Mouse (Mus musculus) midbrain, postnatal 0 days (tissue): ENCODE results near the gene Rhcg. TPM values are rescaled to one million over a fixed set of nuclear protein-coding genes. Genes with fewer than 3 reads are reported as not detected.

ENCODE experiments used
- ATAC-seq: fragments of 200-750 bp; cut with Nextera tagmentation; 2 replicates; pipeline ENCODE4 v1.8.0; 2017; ENCODE audit warnings: moderate number of reproducible peaks, mild to moderate bottlenecking, moderate TSS enrichment, moderate library complexity; ENCODE audit not compliant: low FRiP score
- DNase-seq: peaks from one replicate; pipeline ENCODE4 v3.0.0-alpha.2; 2015; ENCODE audit warnings: low spot score
- H3K27ac ChIP-seq: fragments of 300-500 bp; sonication (generic); 2 replicates; pipeline ENCODE4 v1.5.1; 2014; ENCODE audit warnings: low read depth, mild to moderate bottlenecking, low read length, mixed read lengths
- H3K27me3 ChIP-seq: fragments of 300-500 bp; sonication (generic); 2 replicates; pipeline ENCODE4 v1.6.1; 2014; ENCODE audit warnings: low read length, control low read depth, mixed read lengths; ENCODE audit not compliant: insufficient read depth
- H3K36me3 ChIP-seq: fragments of 300-500 bp; sonication (generic); 2 replicates; pipeline ENCODE4 v1.6.1; 2014; ENCODE audit warnings: low read length, control low read depth, mixed read lengths; ENCODE audit not compliant: insufficient read depth
- H3K4me1 ChIP-seq: fragments of 300-500 bp; sonication (generic); 2 replicates; pipeline ENCODE4 v1.6.1; 2014; ENCODE audit warnings: mild to moderate bottlenecking, control low read depth, antibody characterized with exemption, low read length, mixed read lengths; ENCODE audit not compliant: insufficient read depth
- H3K4me2 ChIP-seq: fragments of 300-500 bp; sonication (generic); 2 replicates; pipeline ENCODE4 v1.6.1; 2014; ENCODE audit warnings: low read depth, mild to moderate bottlenecking, low read length, mixed read lengths; ENCODE audit not compliant: poor library complexity, severe bottlenecking
- H3K4me3 ChIP-seq: fragments of 300-500 bp; sonication (generic); 2 replicates; pipeline ENCODE4 v1.5.1; 2014; ENCODE audit warnings: low read depth, mild to moderate bottlenecking, low read length, moderate library complexity
- H3K9ac ChIP-seq: fragments of 300-500 bp; sonication (generic); replicated peaks from 2 replicates; pipeline ENCODE4 v1.6.1; 2014; ENCODE audit warnings: mild to moderate bottlenecking, low read length, moderate library complexity, mixed read lengths; ENCODE audit not compliant: poor library complexity, severe bottlenecking
- H3K9me3 ChIP-seq: fragments of 300-500 bp; sonication (generic); 2 replicates; pipeline ENCODE4 v1.6.1; 2016; ENCODE audit warnings: low read length, control low read depth
- CTCF ChIP-seq: IDR thresholded peaks from 2 replicates; pipeline ENCODE4 v1.5.1; 2016; ENCODE audit warnings: antibody characterized with exemption, mild to moderate bottlenecking
- WGBS: fragments of 180-500 bp; shearing (Covaris S2); extraction: QIAGEN DNeasy Blood & Tissue Kit; methylation state at CpG from one replicate; pipeline ENCODE4 v1.1.7; 2014; 5-methylcytosine and 5-hydroxymethylcytosine counted together
- polyA plus RNA-seq: library from polyadenylated mRNA; unstranded; fragments of >200 nt; fragmentation: Nextera tagmentation; extraction: Ambion mirVana; gene quantifications from 2 replicates; pipeline ENCODE4 v1.2.1, GENCODE M21; 2015
- total RNA-seq: library from RNA; depleted of rRNA; stranded (reverse); fragments of >200 nt; gene quantifications from 2 replicates; pipeline ENCODE4 v1.2.3, GENCODE M21; 2014; rRNA removed

Gene Rhcg
- total and polyA plus RNA-seq, 2 experiments from 2014 or later: 2.2 to 4.8 TPM

- Histone ChIP-seq H3K4me1 (peaks cover 5% of the 10 kb centered on the region; the same call in 1 of the 2 replicates), H3K4me3 (no peak overlapping the region), H3K4me2 (peak overlapping the region; percentile 49; the same call in 1 of the 2 replicates), H3K27me3 (peaks cover 30% of the 10 kb centered on the region), H3K27ac (peak overlapping the region; percentile 70; the same call in 1 of the 2 replicates), H3K36me3 (no peaks in the 10 kb centered on the region), H3K9me3 (no peaks in the 10 kb centered on the region), H3K9ac (no peak overlapping the region)
- DNase-seq (no peak), ATAC-seq (no peak)
- 15% methylated on average over 37 of the region's 37 CpGs for whole genome bisulfite sequencing
- no peak for TF ChIP-seq CTCF
Measured at GRCm38 (mm10) chr7:79544281-79545065, 73.0 kb downstream of the Rhcg start.

Other genes starting within 250 kb of the Rhcg start
- 7.4 and 8.4 TPM in 2 replicates for gene Rlbp1, start 230.6 kb downstream of the Rhcg start, total RNA-seq
- 7.4 and 10.6 TPM in 2 replicates for gene Rlbp1, start 230.6 kb downstream of the Rhcg start, polyA plus RNA-seq
- 1.2 and 4.4 TPM in 2 replicates for gene Fanci, start 225.7 kb downstream of the Rhcg start, total RNA-seq
- 0.66 and 1.1 TPM in 2 replicates for gene Fanci, start 225.7 kb downstream of the Rhcg start, polyA plus RNA-seq
- 46.5 and 49.4 TPM in 2 replicates for gene Polg, start 151.3 kb downstream of the Rhcg start, total RNA-seq
- gene Polg, start 151.3 kb downstream of the Rhcg start, polyA plus RNA-seq: 16.9 and 18.6 TPM in 2 replicates
- 1.2 and 3.4 TPM in 2 replicates for gene Ticrr, start 42.5 kb upstream of the Rhcg start, total RNA-seq
- 0.85 and 1.0 TPM in 2 replicates for gene Ticrr, start 42.5 kb upstream of the Rhcg start, polyA plus RNA-seq
- 5.5 and 5.6 TPM in 2 replicates for gene Kif7, start 98.1 kb upstream of the Rhcg start, total RNA-seq
- gene Kif7, start 98.1 kb upstream of the Rhcg start, polyA plus RNA-seq: 1.5 and 1.7 TPM in 2 replicates
- 0.14 and 0.44 TPM in 2 replicates for gene Plin1, start 115.2 kb upstream of the Rhcg start, total RNA-seq
- gene Plin1, start 115.2 kb upstream of the Rhcg start, polyA plus RNA-seq: 0.23 and 0.33 TPM in 2 replicates
- gene Pex11a, start 125.5 kb upstream of the Rhcg start, total RNA-seq: 3.4 and 3.6 TPM in 2 replicates
- 11.9 and 12.3 TPM in 2 replicates for gene Pex11a, start 125.5 kb upstream of the Rhcg start, polyA plus RNA-seq
- 0.19 and 0.27 TPM in 2 replicates for gene Wdr93, start 125.5 kb upstream of the Rhcg start, total RNA-seq
- gene Wdr93, start 125.5 kb upstream of the Rhcg start, polyA plus RNA-seq: 0.32 TPM in 1 of 2 replicates, not detected in the other
- 0.27 TPM in 1 of 2 replicates, not detected in the other for gene Mesp1, start 176.1 kb upstream of the Rhcg start, total RNA-seq
- gene Mesp1, start 176.1 kb upstream of the Rhcg start, polyA plus RNA-seq: 0.69 and 0.86 TPM in 2 replicates
- 0.52 and 0.88 TPM in 2 replicates for gene Mesp2, start 193.1 kb upstream of the Rhcg start, total RNA-seq
- 1.4 and 1.5 TPM in 2 replicates for gene Mesp2, start 193.1 kb upstream of the Rhcg start, polyA plus RNA-seq
- 6.4 and 11.2 TPM in 2 replicates for gene Anpep, start 243.4 kb upstream of the Rhcg start, total RNA-seq
- 5.1 TPM in 2 replicates for gene Anpep, start 243.4 kb upstream of the Rhcg start, polyA plus RNA-seq